ENCODE assay signal across 11 mouse cellular contexts in genomic region chr16:57858765-57859201, GRCm38 (mm10).
A peak's percentile ranks its signal among the peaks of the same experiment; 100 is the strongest.
DNase-seq lines count a peak whose midpoint lies in the region; ATAC-seq lines count a peak whose summit lies in the region.
"Had no signal": no experiment of that assay in that cellular context is flagged by ENCODE, and none has a peak within 500 bp of the region (broad histone marks: within the 10 kb centered on the region; RNA-seq: fewer than 3 reads in every experiment).

No protein-coding gene starts in this region.

- H3K9me3 ChIP-seq in forebrain, embryonic 11.5 days (ENCODE audit: control insufficient read depth, low read length), result no peaks in the 10 kb centered on the region
- H3K9me3 ChIP-seq in forebrain, embryonic 10.5 days, result no peaks in the 10 kb centered on the region
- no peaks in the 10 kb centered on the region for H3K9me3 ChIP-seq in hindbrain, embryonic 12.5 days (replicated peaks)
- H3K9me3 ChIP-seq in midbrain, embryonic 12.5 days, result no peaks in the 10 kb centered on the region
- H3K9me3 ChIP-seq: lung, embryonic 15.5 days had no signal

- 7% methylated on average over 7 of the region's 7 CpGs for WGBS in forebrain, embryonic 11.5 days
- 7% methylated on average over 7 of the region's 7 CpGs for whole genome bisulfite sequencing in forebrain, embryonic 10.5 days
- WGBS in hindbrain, embryonic 12.5 days, result 25% methylated on average over 7 of the region's 7 CpGs
- 7% methylated on average over 7 of the region's 7 CpGs for WGBS in midbrain, embryonic 12.5 days

- no peak overlapping the region for H3K27ac ChIP-seq in forebrain, embryonic 11.5 days (ENCODE audit: low read depth, low read length)
- no peak overlapping the region for H3K27ac ChIP-seq in forebrain, embryonic 10.5 days
- H3K27ac ChIP-seq in hindbrain, embryonic 12.5 days, result no peak overlapping the region
- no peak overlapping the region for H3K27ac ChIP-seq in midbrain, embryonic 12.5 days (replicated peaks)
- H3K27ac ChIP-seq: lung, embryonic 15.5 days had no signal

- H3K4me2 ChIP-seq in forebrain, embryonic 11.5 days (ENCODE audit: low read depth, low read length, severe bottlenecking), result no peak overlapping the region
- H3K4me2 ChIP-seq in hindbrain, embryonic 12.5 days (replicated peaks), result no peak overlapping the region
- H3K4me2 ChIP-seq in midbrain, embryonic 12.5 days (replicated peaks), result 0 out of 2 replicates have a peak overlapping the region, but pooled peaks have one; percentile 11
- H3K4me2 ChIP-seq: lung, embryonic 15.5 days had no signal

- no peaks in the 10 kb centered on the region for H3K36me3 ChIP-seq in forebrain, embryonic 11.5 days (ENCODE audit: control insufficient read depth, insufficient read depth, low read length)
- no peaks in the 10 kb centered on the region for H3K36me3 ChIP-seq in forebrain, embryonic 10.5 days (replicated peaks)
- H3K36me3 ChIP-seq in hindbrain, embryonic 12.5 days, result no peaks in the 10 kb centered on the region
- H3K36me3 ChIP-seq in midbrain, embryonic 12.5 days, result no peaks in the 10 kb centered on the region
- H3K36me3 ChIP-seq: lung, embryonic 15.5 days had no signal

- H3K9ac ChIP-seq in forebrain, embryonic 11.5 days (ENCODE audit: low read length), result no peak overlapping the region
- no peak overlapping the region for H3K9ac ChIP-seq in hindbrain, embryonic 12.5 days
- H3K9ac ChIP-seq in midbrain, embryonic 12.5 days (replicated peaks), result no peak overlapping the region
- H3K9ac ChIP-seq: lung, embryonic 15.5 days had no signal

- no peak for DNase-seq in forebrain, embryonic 11.5 days (ENCODE audit: low spot score)
- no peak for DNase-seq in forebrain, embryonic 10.5 days (ENCODE audit: extremely low spot score, low spot score)
- DNase-seq in brain, adult 2 months (ENCODE audit: low read depth, low spot score), result peak; percentile 41
- DNase-seq in left cerebral cortex, postnatal 14 days (ENCODE audit: low spot score in 2 of 2), result no peak
- DNase-seq in c-Kit-positive CD71-positive TER-119-positive erythroid progenitor cells, embryonic 14.5 days (ENCODE audit: low spot score), result no peak
- no peak for DNase-seq in lung, postnatal 36 days
- DNase-seq: B cell, adult 2 months had no signal

- no peaks in the 10 kb centered on the region; the same call in 1 of the 2 replicates for H3K4me1 ChIP-seq in forebrain, embryonic 11.5 days (replicated peaks; ENCODE audit: control insufficient read depth, insufficient read depth, low read length)
- peaks cover 20% of the 10 kb centered on the region for H3K4me1 ChIP-seq in forebrain, embryonic 10.5 days
- H3K4me1 ChIP-seq in hindbrain, embryonic 12.5 days, result 0 out of 2 replicates have a peak, but pooled peaks cover 9% of the 10 kb centered on the region
- peaks cover 12% of the 10 kb centered on the region for H3K4me1 ChIP-seq in midbrain, embryonic 12.5 days

- intact Hi-C loops in left cerebral cortex, postnatal 14 days (cut with DNase I), result no loop called here

- ATAC-seq in forebrain, embryonic 11.5 days (replicated peaks; ENCODE audit: low FRiP score), result peak; percentile 55; the same call in 1 of the 2 replicates
- ATAC-seq in hindbrain, embryonic 12.5 days (ENCODE audit: low FRiP score), result peak; percentile 68
- peak; percentile 79 for ATAC-seq in midbrain, embryonic 12.5 days (ENCODE audit: low FRiP score, low read depth)
- ATAC-seq: intestine, embryonic 16.5 days had no signal

- H3K27me3 ChIP-seq in forebrain, embryonic 11.5 days (ENCODE audit: control insufficient read depth, insufficient read depth, low read length), result no peaks in the 10 kb centered on the region
- H3K27me3 ChIP-seq in forebrain, embryonic 10.5 days (ENCODE audit: poor library complexity, severe bottlenecking), result no peaks in the 10 kb centered on the region
- H3K27me3 ChIP-seq in hindbrain, embryonic 12.5 days, result no peaks in the 10 kb centered on the region
- no peaks in the 10 kb centered on the region for H3K27me3 ChIP-seq in midbrain, embryonic 12.5 days
- H3K27me3 ChIP-seq: lung, embryonic 15.5 days had no signal

- no peak overlapping the region for H3K4me3 ChIP-seq in forebrain, embryonic 11.5 days (ENCODE audit: low read depth, low read length)
- no peak overlapping the region for H3K4me3 ChIP-seq in forebrain, embryonic 10.5 days
- no peak overlapping the region for H3K4me3 ChIP-seq in hindbrain, embryonic 12.5 days
- H3K4me3 ChIP-seq in midbrain, embryonic 12.5 days, result no peak overlapping the region
- H3K4me3 ChIP-seq: lung, embryonic 15.5 days had no signal
